Mouse (Mus musculus): ENCODE results near the gene Psmb9.
A peak's percentile ranks its signal among the peaks of the same experiment; 100 is the strongest.
"Not testable (repeated sequence)": the region's sequence is repeated elsewhere in the genome, so short reads cannot be mapped to it uniquely, and the experiment has no call there.

Psmb9 gene

GRCm38 (mm10) chr17:34185526-34185925 is 2.0 kb downstream of the Psmb9 start:
- DNase-seq (ENCODE audit: extremely low spot score, low spot score): no peak

DNA sequence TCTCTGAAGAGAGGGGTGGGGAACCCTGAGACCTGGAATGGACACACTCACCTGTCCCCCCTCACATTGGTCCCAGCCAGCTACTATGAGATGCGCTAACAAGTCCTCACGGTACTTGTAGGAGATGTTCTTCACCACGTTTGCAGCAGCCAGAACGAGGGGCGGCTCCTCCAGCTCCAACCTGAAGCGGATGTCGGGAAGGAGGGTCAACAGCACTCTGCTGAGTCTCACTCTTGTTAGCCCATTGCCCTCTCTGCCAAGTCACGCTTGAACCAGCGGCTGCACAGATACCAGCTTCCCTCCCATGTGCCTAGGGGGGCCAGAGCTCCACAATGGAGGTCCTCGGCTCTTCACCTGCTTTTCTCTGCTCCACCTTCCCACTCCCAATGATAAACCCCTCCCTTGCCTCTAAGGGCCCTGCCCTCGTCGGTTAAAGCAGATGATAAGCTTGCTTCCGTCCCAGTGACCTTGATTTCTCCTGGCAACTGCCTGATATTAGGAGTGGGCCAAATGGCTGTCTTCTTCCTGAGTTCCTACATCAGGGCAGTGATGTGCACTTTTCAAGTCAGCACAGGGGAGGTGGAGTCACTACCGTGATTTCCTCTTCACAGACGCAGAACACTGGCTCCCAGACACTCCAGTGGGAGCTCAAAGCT is 3.9 kb downstream of the Psmb9 start:
- DNase-seq (ENCODE audit: extremely low spot score, low spot score): no peak

DNA sequence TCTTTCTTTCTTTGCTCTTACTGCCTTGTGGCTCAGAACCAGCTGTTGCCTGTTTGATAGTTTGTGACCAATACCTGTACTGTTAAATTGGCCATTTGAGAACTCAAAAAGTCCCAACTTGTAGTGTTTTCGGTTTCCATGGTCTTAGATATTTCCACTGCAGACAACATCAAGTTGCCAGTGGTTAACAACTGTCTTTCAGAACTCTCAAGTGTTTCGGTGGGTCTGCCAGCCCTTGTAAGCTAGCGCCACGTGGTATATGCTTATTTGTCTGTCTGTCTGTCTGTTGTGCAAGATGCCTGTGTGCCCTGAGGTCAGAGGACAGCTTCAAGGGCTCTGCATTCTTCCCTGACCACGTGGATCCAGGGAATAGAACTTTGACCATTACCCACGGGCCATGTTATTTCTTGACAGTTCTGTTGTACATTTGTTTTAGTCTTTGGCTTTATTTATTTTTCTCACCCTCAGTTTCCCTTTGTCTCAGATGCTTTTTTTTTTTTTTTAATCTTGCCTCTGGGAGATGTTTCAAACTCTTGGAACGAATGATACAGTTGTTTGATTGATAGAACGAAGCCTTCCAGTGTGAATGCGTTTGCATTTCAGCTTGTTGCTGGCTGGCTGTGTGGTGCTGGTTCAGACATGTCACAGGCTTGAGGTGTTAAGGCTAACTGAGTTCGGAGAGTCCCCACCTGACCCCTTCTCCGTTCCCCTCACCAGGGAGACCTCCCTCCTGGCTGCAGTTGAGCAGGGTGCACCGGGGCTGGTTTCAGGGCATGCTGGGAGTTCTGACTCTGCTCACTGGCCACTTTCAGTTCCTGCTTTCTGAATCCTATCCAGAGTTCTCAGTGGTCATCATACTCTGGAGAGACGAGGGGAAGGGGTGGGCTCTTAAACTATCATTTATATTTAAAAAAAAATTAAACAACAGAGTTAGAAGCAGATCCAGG is 7.4 kb downstream of the Psmb9 start:
- DNase-seq (ENCODE audit: extremely low spot score, low spot score): no peak

DNA sequence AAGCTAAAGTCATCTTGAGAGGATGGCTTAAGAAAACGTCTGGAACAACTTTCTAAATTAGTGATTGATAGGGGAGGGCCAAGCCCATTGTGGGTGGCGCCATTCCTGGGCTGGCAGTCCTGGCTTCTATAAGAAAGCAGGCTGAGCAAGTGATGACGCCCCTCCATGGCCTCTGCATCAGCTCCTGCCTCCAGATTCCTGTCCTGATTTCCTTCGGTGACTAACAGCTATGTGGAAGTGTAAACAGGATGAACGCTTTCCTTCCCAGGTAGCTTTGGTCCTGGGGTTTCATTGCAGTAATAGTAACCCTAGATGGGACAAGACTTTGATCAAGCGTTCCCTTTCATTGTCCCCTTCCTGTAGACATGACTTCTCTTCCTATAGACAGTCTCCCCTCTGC is 8.5 kb downstream of the Psmb9 start:
- no peak for DNase-seq (ENCODE audit: extremely low spot score, low spot score)

- DNase-seq (ENCODE audit: extremely low spot score, low spot score): no peak
Measured at GRCm38 (mm10) chr17:34177179-34177578, 10.4 kb downstream of the Psmb9 start.

GRCm38 (mm10) chr17:34174075-34174474 is 13.5 kb downstream of the Psmb9 start:
- DNase-seq (ENCODE audit: extremely low spot score, low spot score): no peak

DNA sequence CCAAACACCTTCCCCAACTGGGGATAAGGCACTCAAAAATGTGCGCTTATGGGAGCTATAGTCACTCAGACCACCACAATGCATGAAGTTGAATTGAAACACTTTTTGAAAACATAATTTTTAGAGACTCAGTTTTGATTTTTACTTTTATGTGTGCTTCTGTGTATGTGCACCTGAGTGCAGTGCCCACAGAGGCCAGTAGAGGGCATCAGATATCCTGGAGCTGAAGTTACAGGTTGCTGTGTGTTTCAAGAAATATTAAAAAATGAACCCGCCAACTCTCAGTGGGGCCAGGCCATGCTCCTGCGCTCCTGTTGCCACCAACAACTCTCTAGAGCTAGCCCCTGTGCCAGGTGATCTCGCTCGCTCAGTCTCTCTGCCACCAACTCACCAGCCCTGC is 15.0 kb downstream of the Psmb9 start:
- no peak for DNase-seq (ENCODE audit: extremely low spot score, low spot score)

DNA sequence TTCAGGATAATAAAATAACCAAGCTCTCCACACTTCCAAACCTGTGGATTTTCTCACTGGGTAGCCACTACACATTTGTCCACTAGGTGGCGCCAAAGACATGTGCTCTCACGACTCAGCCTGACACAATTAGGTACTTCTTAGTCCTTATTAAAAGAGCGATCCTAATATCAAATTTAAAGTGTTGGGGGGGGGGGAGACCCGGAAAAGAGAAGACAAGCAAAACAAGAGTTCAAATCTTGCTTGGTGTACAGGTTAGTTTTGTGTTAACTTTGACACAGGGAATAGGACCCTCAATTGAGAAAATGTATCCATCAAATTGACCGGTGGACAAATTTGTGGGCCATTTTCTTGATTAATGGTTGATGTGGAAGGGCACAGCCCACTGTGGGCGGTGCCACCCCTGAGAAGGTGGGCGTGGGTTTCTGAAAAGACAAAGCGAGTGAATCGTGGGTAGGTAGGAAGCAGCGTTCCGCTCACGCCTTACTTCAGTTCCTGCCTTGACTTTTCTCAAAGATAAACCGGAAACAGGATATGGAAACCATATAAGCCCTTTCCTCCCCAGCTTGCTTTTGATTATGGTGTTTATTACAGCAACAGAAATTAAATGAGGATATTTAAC is 16.6 kb downstream of the Psmb9 start:
- DNase-seq (ENCODE audit: extremely low spot score, low spot score): peak; percentile 78

GRCm38 (mm10) chr17:34170487-34170876 is 17.1 kb downstream of the Psmb9 start:
- DNase-seq (ENCODE audit: extremely low spot score, low spot score): no peak

GRCm38 (mm10) chr17:34169279-34169678 is 18.3 kb downstream of the Psmb9 start:
- peak; percentile 31 for DNase-seq (ENCODE audit: extremely low spot score, low spot score)

GRCm38 (mm10) chr17:34165033-34165730 is 22.4 kb downstream of the Psmb9 start:
- no peak for DNase-seq (ENCODE audit: extremely low spot score, low spot score)

GRCm38 (mm10) chr17:34164202-34164895 is 23.2 kb downstream of the Psmb9 start:
- no peak for DNase-seq (ENCODE audit: extremely low spot score, low spot score)

DNA sequence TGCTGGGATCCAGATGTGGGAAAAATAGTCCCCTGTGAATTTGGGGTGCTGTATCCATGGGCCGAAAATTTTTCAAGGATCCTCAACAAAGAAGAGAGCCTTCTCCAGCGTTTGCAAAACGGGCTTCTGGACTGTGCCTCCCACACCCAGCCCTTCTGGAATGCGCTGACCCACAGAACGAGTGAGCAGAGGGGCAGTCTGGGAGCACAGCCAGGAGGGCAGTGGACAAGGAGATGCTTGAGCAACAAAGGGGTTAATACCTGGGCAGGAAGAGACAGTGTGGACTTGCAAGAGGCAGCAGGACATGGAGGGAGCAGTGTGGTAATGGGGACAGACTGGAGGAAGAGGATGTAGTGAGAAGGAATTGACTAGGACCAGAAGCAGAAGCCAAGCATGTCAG is 32.0 kb downstream of the Psmb9 start:
- DNase-seq (ENCODE audit: extremely low spot score, low spot score): no peak

GRCm38 (mm10) chr17:34152923-34153322 is 34.6 kb downstream of the Psmb9 start, which contains the start of gene H2-DMb1:
TSS of gene H2-DMb1 (plus strand) at chr17:34153072.
- no peak for DNase-seq (ENCODE audit: extremely low spot score, low spot score)

GRCm38 (mm10) chr17:34144960-34145371 is 42.6 kb downstream of the Psmb9 start:
- no peak for DNase-seq (ENCODE audit: extremely low spot score, low spot score)

GRCm38 (mm10) chr17:34144221-34144620 is 43.3 kb downstream of the Psmb9 start:
- DNase-seq (ENCODE audit: extremely low spot score, low spot score): not testable (repeated sequence)

- DNase-seq (ENCODE audit: extremely low spot score, low spot score): no peak
Measured at GRCm38 (mm10) chr17:34143461-34143860, 44.1 kb downstream of the Psmb9 start.

- DNase-seq (ENCODE audit: extremely low spot score, low spot score): no peak
Measured at GRCm38 (mm10) chr17:34143033-34143432, 44.5 kb downstream of the Psmb9 start, which contains the start of gene H2-DMb2. TSS of gene H2-DMb2 (plus strand) at chr17:34143307.

GRCm38 (mm10) chr17:34142456-34143010 is 45.0 kb downstream of the Psmb9 start:
- no peak for DNase-seq (ENCODE audit: extremely low spot score, low spot score)

DNA sequence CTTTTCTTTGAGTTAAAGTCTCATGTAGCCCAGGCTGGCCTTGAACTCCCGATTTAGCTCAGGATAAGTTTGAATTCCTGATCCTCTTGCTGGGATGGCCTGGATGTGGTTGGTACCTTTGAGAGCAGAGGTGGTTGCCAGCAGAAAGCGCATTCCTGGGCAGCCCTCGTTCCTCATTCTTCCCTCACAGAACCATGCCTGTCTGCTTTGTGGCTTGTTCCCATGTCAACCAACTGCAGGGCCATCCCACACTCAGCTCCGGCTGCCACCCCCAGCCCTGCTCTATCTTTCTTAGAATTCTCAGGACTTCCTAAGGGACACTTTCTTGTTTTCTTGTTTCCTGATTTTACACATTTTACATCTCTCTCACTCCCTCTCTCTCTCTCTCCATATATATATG is 46.1 kb downstream of the Psmb9 start:
- no peak for DNase-seq (ENCODE audit: extremely low spot score, low spot score)

Data from neural tube, embryonic 10.5 days (tissue).